Mouse (Mus musculus) megakaryocyte, embryonic 14.5 days (primary cell): ENCODE results near the gene Med29.

Source experiments
- FLI1 ChIP-seq: IDR thresholded peaks from 2 replicates; pipeline ENCODE4 v1.6.1; 2012; ENCODE audit warnings: low read length, inconsistent platforms, mixed read lengths
- GATA1 ChIP-seq: IDR thresholded peaks from 3 replicates; pipeline ENCODE4 v1.6.1; 2012; ENCODE audit warnings: mixed read lengths, low read length, inconsistent platforms, borderline replicate concordance

GRCm38 (mm10) chr7:28377190-28378065 is 15.1 kb downstream of the Med29 start:
- TF ChIP-seq GATA1 (no peak), FLI1 (no peak)
